Mouse (Mus musculus) layer of hippocampus, adult 11-12 months (tissue): Measurements from ENCODE around the gene Slc27a2.
A peak's percentile ranks its signal among the peaks of the same experiment; 100 is the strongest.

ENCODE experiments used
- DNase-seq: peaks from one replicate; pipeline ENCODE4 v3.0.0; 2022; ENCODE audit warnings: low spot score

Gene Slc27a2

GRCm38 (mm10) chr2:126553291-126553639 lies 1.1 kb downstream of the Slc27a2 start:
- no peak for DNase-seq

- no peak for DNase-seq
Observed at GRCm38 (mm10) chr2:126555533-126555932, 3.3 kb downstream of the Slc27a2 start.

GRCm38 (mm10) chr2:126560094-126560493 lies 7.9 kb downstream of the Slc27a2 start:
- no peak for DNase-seq

- no peak for DNase-seq
Observed at GRCm38 (mm10) chr2:126563411-126564105, 11.4 kb downstream of the Slc27a2 start.

- DNase-seq: no peak
Observed at GRCm38 (mm10) chr2:126572163-126572562, 20.0 kb downstream of the Slc27a2 start.

- DNase-seq: no peak
Observed at GRCm38 (mm10) chr2:126572747-126573146, 20.5 kb downstream of the Slc27a2 start.

- DNase-seq: no peak
Observed at GRCm38 (mm10) chr2:126575391-126576176, 23.4 kb downstream of the Slc27a2 start.

GRCm38 (mm10) chr2:126577362-126577761 lies 25.2 kb downstream of the Slc27a2 start:
- no peak for DNase-seq

- DNase-seq: no peak
Observed at GRCm38 (mm10) chr2:126579282-126579681, 27.1 kb downstream of the Slc27a2 start.

GRCm38 (mm10) chr2:126583960-126584359 lies 31.8 kb downstream of the Slc27a2 start:
- no peak for DNase-seq

GRCm38 (mm10) chr2:126584621-126585369 lies 32.6 kb downstream of the Slc27a2 start:
- no peak for DNase-seq

- no peak for DNase-seq
Observed at GRCm38 (mm10) chr2:126587468-126587867, 35.3 kb downstream of the Slc27a2 start.

GRCm38 (mm10) chr2:126591304-126591703 lies 39.1 kb downstream of the Slc27a2 start:
- no peak for DNase-seq

- DNase-seq: peak; percentile 55
Observed at GRCm38 (mm10) chr2:126593831-126594610, 41.8 kb downstream of the Slc27a2 start.

GRCm38 (mm10) chr2:126596347-126597072 lies 44.3 kb downstream of the Slc27a2 start:
- DNase-seq: no peak

GRCm38 (mm10) chr2:126597279-126598241 lies 45.4 kb downstream of the Slc27a2 start:
- peak; percentile 26 for DNase-seq

GRCm38 (mm10) chr2:126598359-126598758 lies 46.2 kb downstream of the Slc27a2 start:
- no peak for DNase-seq

GRCm38 (mm10) chr2:126599005-126599404 lies 46.8 kb downstream of the Slc27a2 start:
- DNase-seq: no peak

- no peak for DNase-seq
Observed at GRCm38 (mm10) chr2:126600533-126600932, 48.3 kb downstream of the Slc27a2 start.
